Mouse (Mus musculus): ENCODE data around the gene Msl1. TPM values are rescaled to one million over a fixed set of nuclear protein-coding genes. Genes with fewer than 3 reads are reported as not detected.
A peak's percentile ranks its signal among the peaks of the same experiment; 100 is the strongest.

Msl1 gene
- total RNA-seq, 2 experiments from 2014 or later, result 163 to 166 TPM

- intact Hi-C loops (cut with DNase I), result no loop called here
- DNase-seq, result no peak
Measured at GRCm38 (mm10) chr11:98837231-98837704, 42.0 kb downstream of the Msl1 start.

- intact Hi-C loops (cut with DNase I), result no loop called here
- no peak for DNase-seq
Measured at GRCm38 (mm10) chr11:98837917-98838316, 42.6 kb downstream of the Msl1 start.

- DNase-seq, result no peak
Measured at GRCm38 (mm10) chr11:98838512-98838911, 43.2 kb downstream of the Msl1 start.

GRCm38 (mm10) chr11:98839402-98839801 lies 44.1 kb downstream of the Msl1 start:
- intact Hi-C loops (cut with DNase I), result no loop called here
- no peak for DNase-seq

More at GRCm38 (mm10) chr11:98838512-98838911, 43.2 kb downstream of the Msl1 start:
- intact Hi-C loops (cut with DNase I), result no loop called here

DNA sequence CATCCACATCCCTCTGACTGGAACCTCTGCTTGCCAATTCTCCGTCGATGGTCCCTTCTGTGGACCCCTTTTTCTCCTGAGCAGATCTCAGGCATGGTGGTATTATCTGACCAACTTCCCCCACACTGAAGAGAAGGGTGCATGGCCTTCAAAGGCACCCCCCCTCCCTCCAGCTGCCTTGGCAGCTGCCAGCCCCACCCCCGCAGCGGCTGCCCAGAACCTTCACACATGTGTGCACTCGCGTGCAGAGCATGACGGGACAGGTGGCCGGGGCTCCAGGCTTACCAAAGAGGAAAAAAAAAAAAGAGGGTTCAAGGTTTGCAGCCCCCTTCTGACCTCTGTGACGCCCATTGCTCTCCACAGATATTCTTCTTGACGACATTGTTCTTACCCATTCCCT lies 44.6 kb downstream of the Msl1 start:
- no peak for DNase-seq
- intact Hi-C loops (cut with DNase I), result no loop called here

DNA sequence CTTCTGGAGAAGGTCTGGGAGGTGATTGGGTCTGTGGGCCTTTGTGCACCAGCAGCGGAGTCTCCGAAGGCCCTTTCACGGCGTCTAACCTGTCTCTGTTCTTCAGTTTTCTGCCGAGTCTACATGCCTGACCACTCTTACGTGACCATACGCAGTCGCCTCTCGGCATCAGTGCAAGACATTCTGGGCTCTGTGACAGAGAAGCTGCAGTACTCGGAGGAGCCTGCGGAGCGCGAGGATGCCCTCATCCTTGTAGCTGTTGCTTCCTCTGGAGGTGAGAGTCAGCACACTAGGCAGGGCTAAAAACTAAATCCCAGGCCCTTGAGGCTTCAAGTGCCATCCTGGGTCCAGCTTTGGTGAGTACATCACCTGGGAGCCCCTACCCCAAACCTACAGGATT lies 50.7 kb downstream of the Msl1 start:
- DNase-seq, result peak; percentile 45
- intact Hi-C loops (cut with DNase I), result no loop called here

DNA sequence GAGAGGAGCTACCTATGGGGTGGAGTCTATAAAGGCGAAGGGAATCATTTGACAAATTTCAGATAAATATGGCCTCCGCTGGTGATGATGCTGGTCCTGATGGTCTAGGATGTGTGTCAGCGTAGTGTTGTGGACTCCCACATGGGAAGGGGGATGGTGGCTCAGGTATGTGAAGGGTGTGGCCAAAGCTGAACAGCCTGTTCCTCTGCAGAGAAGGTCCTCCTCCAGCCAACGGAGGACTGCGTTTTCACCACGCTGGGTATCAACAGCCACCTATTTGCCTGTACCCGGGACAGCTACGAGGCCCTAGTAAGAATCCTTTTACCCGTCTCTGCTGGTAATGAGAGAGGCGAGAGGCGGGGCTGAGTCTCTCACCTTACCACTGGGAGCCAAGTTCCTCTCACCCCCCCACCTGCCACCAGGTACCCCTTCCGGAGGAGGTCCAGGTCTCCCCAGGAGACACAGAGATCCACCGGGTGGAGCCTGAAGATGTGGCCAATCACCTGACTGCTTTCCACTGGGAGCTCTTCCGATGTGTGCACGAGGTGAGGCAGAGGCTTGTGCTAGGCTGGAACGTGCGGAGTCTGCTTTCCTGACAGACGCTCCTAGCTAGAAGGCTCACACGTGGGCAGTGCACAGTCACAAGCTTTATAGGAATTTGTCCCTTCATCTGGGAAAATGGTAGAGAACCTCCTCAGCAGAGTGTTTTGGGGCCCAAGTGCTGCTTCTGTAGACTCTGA lies 51.7 kb downstream of the Msl1 start:
- intact Hi-C loops (cut with DNase I), result no loop called here

DNA sequence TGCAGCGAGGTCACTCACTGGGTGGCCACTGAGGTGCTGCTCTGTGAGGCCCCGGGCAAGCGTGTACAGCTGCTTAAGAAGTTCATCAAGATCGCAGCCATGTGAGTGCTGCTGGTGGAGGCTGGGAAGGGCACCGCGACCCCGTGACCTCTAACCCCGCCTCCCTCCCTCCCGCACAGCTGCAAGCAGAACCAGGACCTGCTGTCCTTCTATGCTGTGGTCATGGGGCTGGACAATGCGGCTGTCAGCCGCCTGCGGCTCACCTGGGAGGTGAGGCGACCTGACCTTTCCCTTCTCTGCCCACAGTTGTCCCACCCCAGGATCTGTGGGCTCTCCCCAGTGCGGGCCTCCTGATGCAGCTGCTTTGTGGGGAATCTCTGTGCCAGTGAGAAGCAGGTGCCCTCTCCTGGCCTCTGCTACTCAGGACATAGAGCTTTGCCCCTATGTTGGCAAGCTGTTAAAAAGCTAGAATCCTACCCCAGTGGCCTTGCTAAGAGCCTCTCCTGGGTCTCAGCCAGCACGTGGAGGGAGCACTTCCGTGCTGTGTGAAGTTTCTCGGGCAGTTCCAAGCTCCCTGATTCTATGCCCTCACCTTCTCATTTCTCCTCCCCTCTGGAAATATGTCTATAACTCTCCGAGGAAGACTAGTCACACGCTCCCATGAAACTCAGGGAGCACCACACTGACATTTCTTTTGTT lies 54.0 kb downstream of the Msl1 start:
- intact Hi-C loops (cut with DNase I), result no loop called here
- DNase-seq, result no peak

More for the DNA sequence above, 51.7 kb downstream of the Msl1 start:
- DNase-seq, result no peak

- intact Hi-C loops (cut with DNase I), result no loop called here
- DNase-seq, result peak; percentile 69
Measured at GRCm38 (mm10) chr11:98850100-98851093, 55.1 kb downstream of the Msl1 start.

DNA sequence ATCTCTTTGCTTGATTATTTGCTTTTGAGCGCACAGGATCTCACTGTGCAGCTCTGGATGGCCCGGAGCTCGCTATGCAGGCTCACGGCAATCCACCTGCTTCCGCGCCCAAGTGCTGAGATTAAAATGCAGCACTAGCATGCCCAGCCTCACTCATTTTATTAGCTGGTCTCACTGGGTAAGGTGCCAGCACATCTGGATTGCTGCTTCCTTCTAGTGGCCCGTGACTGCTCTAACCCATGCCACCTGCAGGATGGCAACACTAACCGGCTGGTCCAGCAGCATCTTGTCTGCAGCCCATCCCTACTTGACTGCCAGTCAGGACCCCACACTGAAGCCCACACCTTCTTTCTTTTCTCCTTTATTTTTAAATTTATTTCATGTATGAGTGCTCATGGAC lies 58.8 kb downstream of the Msl1 start:
- no peak for DNase-seq
- intact Hi-C loops (cut with DNase I), result no loop called here

DNA sequence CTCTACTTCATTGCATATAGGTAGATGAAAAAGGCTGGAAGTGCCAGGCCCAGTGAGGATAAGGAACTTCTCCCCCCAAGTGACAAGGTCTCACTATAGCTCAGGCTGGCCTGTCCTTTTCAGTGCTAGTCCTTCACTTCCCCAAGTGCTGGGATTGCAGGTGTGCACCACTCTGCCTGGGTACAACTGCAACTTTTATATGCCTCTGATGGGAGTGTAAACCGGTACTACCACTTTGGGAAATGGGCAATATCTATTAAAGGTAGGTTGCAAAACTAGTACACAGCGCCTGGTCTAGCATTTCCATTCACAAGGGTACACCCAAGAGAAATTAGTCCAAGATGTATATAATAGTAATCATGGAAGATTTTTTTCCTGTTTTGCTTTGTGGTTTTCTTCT lies 59.3 kb downstream of the Msl1 start:
- intact Hi-C loops (cut with DNase I), result no loop called here
- DNase-seq, result no peak

Other genes starting within 250 kb of the Msl1 start
- under 1 TPM; 0.38 to 0.46 TPM for gene Ikzf3, start 249.5 kb upstream of the Msl1 start, total RNA-seq (2021)
- gene Zpbp2, start 244.4 kb upstream of the Msl1 start, total RNA-seq (2021), result not detected
- gene Ormdl3, start 208.1 kb upstream of the Msl1 start, total RNA-seq (2021), result 10 to 100 TPM; 60.7 to 64.9 TPM
- gene Lrrc3c, start 197.2 kb upstream of the Msl1 start, total RNA-seq (2021), result not detected
- 10 to 100 TPM; 24.2 to 26.4 TPM for gene Gm12355, start 169.9 kb upstream of the Msl1 start, total RNA-seq (2021)
- not detected for gene Gsdma3, start 169.2 kb upstream of the Msl1 start, total RNA-seq (2021)
- not detected for gene Gsdma2, start 148.8 kb upstream of the Msl1 start, total RNA-seq (2021)
- not detected for gene Gsdma, start 131.2 kb upstream of the Msl1 start, total RNA-seq (2021)
- gene Psmd3, start 113.0 kb upstream of the Msl1 start, total RNA-seq (2021), result 100 to 1,000 TPM; 131 to 145 TPM
- gene Csf3, start 94.3 kb upstream of the Msl1 start, total RNA-seq (2021), result not detected
- gene Med24, start 66.1 kb upstream of the Msl1 start, total RNA-seq (2021), result 10 to 100 TPM; 96.8 to 99.4 TPM
- 1,000 to 10,000 TPM; 1,274 to 1,289 TPM for gene Thra, start 54.9 kb upstream of the Msl1 start, total RNA-seq (2021)
- gene Nr1d1, start 20.2 kb upstream of the Msl1 start, total RNA-seq (2021), result 10 to 100 TPM; 31.9 TPM
- gene Casc3, start 9.4 kb downstream of the Msl1 start, total RNA-seq (2021), result 10 to 100 TPM; 61.0 to 67.1 TPM
- gene Rapgefl1, start 41.3 kb downstream of the Msl1 start, total RNA-seq (2021), result 10 to 100 TPM; 87.3 to 91.8 TPM
- gene Wipf2, start 68.1 kb downstream of the Msl1 start, total RNA-seq (2021), result 10 to 100 TPM; 22.1 to 24.3 TPM
- gene Cdc6, start 112.3 kb downstream of the Msl1 start, total RNA-seq (2021), result 1 to 10 TPM; 1.4 to 1.8 TPM
- gene Rara, start 132.3 kb downstream of the Msl1 start, total RNA-seq (2021), result 10 to 100 TPM; 20.3 to 21.5 TPM
- 1 to 10 TPM; 2.2 to 3.4 TPM for gene Gjd3, start 187.5 kb downstream of the Msl1 start, total RNA-seq (2021)
- gene Top2a, start 228.7 kb downstream of the Msl1 start, total RNA-seq (2021), result 10 to 100 TPM; 28.2 to 28.4 TPM
- gene Igfbp4, start 245.7 kb downstream of the Msl1 start, total RNA-seq (2021), result 10 to 100 TPM; 66.1 to 80.1 TPM

Data from left cerebral cortex, postnatal 4 days (tissue).